ENCODE assay signal across 35 mouse cellular contexts in genomic region chr1:97958759-97959158, GRCm38 (mm10).
"Had no signal": no experiment of that assay in that cellular context is flagged by ENCODE, and none has a peak within 500 bp of the region (broad histone marks: within the 10 kb centered on the region; RNA-seq: fewer than 3 reads in every experiment).

No protein-coding gene starts in this region.

- H3K27me3 ChIP-seq: heart, embryonic 12.5 days; heart, embryonic 13.5 days; heart, embryonic 15.5 days; hindbrain, embryonic 12.5 days; hindbrain, embryonic 13.5 days; hindbrain, embryonic 15.5 days; intestine, embryonic 15.5 days; kidney, embryonic 15.5 days had no signal

- DNase-seq: heart, postnatal 10 days; heart, postnatal 14 days; heart, postnatal 36 days; heart, postnatal 4 days; kidney, adult 11 months; kidney, adult 18-20 months; kidney, adult 2 months; kidney, adult 8-10 months; kidney, adult 9 months; kidney, postnatal 10 days; kidney, postnatal 14 days; kidney, postnatal 25 days; kidney, postnatal 36 days; kidney, postnatal 4 days; layer of hippocampus, adult 9-11 months; layer of hippocampus, postnatal 36 days had no signal

- H3K4me1 ChIP-seq: heart, embryonic 10.5 days; hindbrain, embryonic 10.5 days; hindbrain, embryonic 12.5 days; hindbrain, embryonic 13.5 days; hindbrain, embryonic 15.5 days; intestine, embryonic 15.5 days; kidney, embryonic 15.5 days had no signal

- H3K4me2 ChIP-seq: heart, embryonic 11.5 days; heart, embryonic 12.5 days; heart, embryonic 13.5 days; heart, embryonic 15.5 days; hindbrain, embryonic 12.5 days; hindbrain, embryonic 13.5 days; hindbrain, embryonic 14.5 days; hindbrain, embryonic 15.5 days; intestine, embryonic 15.5 days; kidney, embryonic 15.5 days had no signal

- H3K4me3 ChIP-seq: heart, embryonic 10.5 days; heart, embryonic 12.5 days; heart, embryonic 13.5 days; heart, embryonic 15.5 days; hindbrain, embryonic 10.5 days; hindbrain, embryonic 12.5 days; hindbrain, embryonic 13.5 days; hindbrain, embryonic 15.5 days; intestine, embryonic 15.5 days; kidney, embryonic 15.5 days; layer of hippocampus, adult 2 months; left cerebral cortex, adult 2 months had no signal

- H3K36me3 ChIP-seq: heart, embryonic 15.5 days; hindbrain, embryonic 10.5 days; hindbrain, embryonic 12.5 days; hindbrain, embryonic 13.5 days; hindbrain, embryonic 15.5 days; intestine, embryonic 15.5 days; kidney, embryonic 15.5 days had no signal

- H3K9ac ChIP-seq: heart, embryonic 12.5 days; heart, embryonic 13.5 days; heart, embryonic 15.5 days; hindbrain, embryonic 12.5 days; hindbrain, embryonic 13.5 days; hindbrain, embryonic 14.5 days; hindbrain, embryonic 15.5 days; intestine, embryonic 15.5 days; kidney, embryonic 15.5 days had no signal

- ATAC-seq: hindbrain, embryonic 16.5 days; hindbrain, postnatal 0 days; inflammation-experienced regulatory T-cells, adult 6 months; intestine, embryonic 15.5 days; intestine, postnatal 0 days had no signal

- H3K9me3 ChIP-seq: heart, embryonic 10.5 days; heart, embryonic 12.5 days; heart, embryonic 13.5 days; heart, embryonic 15.5 days; hindbrain, embryonic 10.5 days; hindbrain, embryonic 12.5 days; hindbrain, embryonic 13.5 days; hindbrain, embryonic 15.5 days; intestine, embryonic 15.5 days; kidney, embryonic 15.5 days had no signal

- H3K27ac ChIP-seq: heart, embryonic 10.5 days; heart, embryonic 13.5 days; heart, embryonic 15.5 days; hindbrain, embryonic 10.5 days; hindbrain, embryonic 12.5 days; hindbrain, embryonic 13.5 days; hindbrain, embryonic 14.5 days; hindbrain, embryonic 15.5 days; hindbrain, postnatal 0 days; intestine, embryonic 15.5 days; kidney, embryonic 15.5 days; kidney, postnatal 0 days; layer of hippocampus, adult 2 months; left cerebral cortex, adult 2 months had no signal
